Mouse (Mus musculus) G1E-ER4 (cell line): Measurements from ENCODE around the gene Chchd1. TPM values are rescaled to one million over a fixed set of nuclear protein-coding genes. Genes with fewer than 3 reads are reported as not detected.

ENCODE experiments used
- GATA1 ChIP-seq: IDR thresholded peaks from one replicate; pipeline ENCODE4 v1.8.0; 2012; ENCODE audit warnings: low read length, inconsistent platforms
- polyA plus RNA-seq: library from polyadenylated mRNA; stranded (reverse); fragments of >175 nt; gene quantifications from 2 replicates; pipeline ENCODE4 v1.2.3, GENCODE M21; 2012

The Chchd1 gene
- polyA plus RNA-seq, result 6.5 and 8.0 TPM in 2 replicates

DNA sequence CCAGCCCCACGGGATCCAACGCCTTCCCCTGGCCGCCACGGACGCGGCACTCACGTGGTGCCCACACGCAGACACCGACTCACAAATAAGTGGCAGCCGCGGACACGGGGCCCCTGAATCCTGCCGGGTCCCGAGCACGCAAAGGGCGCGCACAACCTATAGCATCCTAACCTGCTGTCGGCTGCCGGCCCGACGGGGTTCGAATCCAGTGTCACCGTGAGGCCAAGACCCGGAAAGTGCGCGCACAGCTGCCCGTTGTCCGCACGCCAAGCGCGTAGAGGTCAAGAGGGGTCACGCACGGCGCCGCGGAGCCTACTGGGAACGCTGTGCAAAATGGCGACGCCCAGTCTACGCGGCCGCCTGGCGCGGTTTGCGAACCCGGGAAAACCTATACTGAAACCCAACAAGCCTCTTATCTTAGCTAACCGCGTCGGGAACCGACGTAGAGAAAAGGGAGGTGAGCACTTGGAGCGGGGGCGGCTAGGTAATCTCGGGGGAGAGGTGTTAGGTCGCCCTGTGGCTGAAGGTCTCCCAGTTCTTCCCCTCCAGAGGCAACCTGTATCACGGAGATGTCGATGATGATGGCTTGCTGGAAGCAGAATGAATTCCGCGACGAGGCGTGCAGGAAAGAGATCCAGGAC lies at the start of gene Chchd1:
TSS of gene Chchd1 (plus strand) at position 266 of the 641 bp plus-strand sequence.
- no peak for TF ChIP-seq GATA1

DNA sequence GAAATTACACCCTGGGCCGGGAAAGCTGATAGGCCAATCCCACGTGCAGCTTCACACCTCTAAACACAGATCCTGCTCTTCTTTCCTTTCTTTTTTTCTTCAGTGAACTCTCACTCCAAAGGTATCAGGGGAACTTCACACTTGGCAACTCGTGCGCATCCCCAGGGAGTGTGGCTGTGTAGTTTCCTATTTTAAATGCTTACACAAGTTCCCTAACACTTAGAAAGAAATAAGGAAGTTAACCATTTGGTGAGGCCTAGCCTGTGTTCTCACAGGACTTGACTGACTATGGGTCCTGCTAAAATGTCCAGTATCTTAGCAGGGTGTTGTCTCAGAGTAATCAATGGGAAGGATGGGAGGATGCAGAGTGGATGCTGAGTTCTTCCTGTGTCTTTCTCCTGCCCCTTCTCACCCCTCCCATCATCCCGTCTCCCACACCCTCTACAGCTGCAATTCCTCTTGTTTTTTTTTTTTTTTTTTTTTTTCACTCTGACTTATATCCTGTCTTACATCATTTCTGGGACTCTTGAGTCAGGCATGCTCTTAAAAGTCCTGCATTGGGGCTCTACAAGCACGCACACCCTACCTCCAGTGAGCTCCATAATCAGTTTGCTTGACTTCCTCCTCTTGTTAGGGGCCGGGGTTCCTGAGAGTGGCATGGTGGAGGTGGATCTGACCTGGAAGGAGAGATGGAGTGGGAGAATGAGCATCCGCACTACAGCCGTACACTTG lies 48.0 kb upstream of the Chchd1 start:
- no peak for TF ChIP-seq GATA1

DNA sequence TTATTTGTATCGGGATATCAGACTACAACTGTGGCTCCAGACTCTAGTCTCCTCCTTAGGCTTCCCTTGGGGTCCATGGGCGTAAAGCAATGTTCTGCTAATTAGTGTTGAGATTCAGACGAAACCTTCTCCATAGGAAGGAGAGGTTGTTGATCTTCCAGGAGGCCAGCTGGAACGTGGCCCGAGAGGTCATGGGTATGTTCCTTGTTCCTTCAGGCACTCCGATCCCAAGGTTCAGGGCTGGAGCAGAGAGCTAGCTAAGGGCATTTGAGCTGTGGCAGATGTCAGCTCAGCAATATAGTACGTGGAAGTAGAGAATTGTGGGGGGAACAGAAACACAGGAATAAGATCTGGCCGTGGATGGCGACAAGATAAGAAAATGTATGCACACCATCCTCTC lies 47.1 kb upstream of the Chchd1 start:
- no peak for TF ChIP-seq GATA1

DNA sequence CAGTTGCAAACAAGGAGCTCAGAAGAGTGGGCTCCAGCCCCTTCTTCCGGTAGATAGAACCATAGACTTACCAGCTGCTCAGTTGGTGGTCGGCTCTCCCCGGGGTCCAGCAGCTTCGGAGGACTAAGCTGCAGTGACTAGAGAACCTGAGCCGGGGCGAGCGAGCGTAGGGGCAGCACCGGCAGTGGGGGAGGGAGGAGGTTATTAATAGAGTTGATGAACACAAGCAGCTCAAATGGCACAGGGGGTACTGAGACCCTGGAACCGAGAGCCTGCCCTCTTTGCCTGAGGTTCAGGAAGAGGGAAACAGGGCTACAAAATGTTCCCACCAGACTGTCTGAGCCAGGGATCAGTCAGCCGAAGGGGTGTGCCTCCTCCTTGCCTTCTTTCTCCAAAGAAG lies 46.4 kb upstream of the Chchd1 start, which contains the start of gene Myoz1:
TSS of gene Myoz1 (minus strand) at position 180 of the 400 bp plus-strand sequence.
- no peak for TF ChIP-seq GATA1

DNA sequence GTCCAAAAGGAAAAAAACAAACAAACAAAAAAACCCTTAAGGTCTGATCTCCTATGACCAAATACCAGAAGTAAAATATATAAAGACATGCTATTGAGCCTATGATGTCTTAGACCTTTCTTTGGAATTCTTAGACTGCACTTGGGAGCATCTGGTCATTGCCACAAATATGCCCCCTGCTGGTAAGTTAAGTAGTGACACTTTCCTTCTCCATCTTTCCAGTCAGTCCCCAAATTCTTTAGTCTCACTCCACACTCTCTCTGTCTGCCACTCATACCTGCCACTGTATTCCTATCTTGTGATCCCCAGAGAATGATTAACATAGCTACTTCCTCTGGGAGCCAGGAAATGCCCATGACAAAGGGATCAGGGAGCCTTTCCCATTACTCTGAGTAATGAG lies 44.5 kb upstream of the Chchd1 start:
- no peak for TF ChIP-seq GATA1

DNA sequence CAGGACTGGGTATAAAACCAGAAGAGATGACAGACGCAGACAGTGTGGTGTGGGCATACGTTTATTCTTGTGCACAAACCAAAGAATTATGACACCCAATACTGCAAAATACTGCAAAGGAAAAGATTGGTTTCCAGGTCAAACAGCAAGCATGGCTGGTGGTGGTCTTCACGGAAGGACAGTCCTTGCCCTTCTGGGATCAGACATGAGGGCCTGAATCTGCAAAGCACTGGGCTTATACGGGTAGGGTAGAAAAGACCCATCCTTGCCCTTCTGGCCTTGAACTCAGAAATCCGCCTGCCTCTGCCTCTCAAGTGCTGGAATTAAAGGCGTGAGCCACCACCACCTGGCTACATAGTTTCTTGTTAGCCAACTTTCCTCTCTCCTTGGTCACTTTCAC lies 43.9 kb upstream of the Chchd1 start:
- TF ChIP-seq GATA1, result no peak

DNA sequence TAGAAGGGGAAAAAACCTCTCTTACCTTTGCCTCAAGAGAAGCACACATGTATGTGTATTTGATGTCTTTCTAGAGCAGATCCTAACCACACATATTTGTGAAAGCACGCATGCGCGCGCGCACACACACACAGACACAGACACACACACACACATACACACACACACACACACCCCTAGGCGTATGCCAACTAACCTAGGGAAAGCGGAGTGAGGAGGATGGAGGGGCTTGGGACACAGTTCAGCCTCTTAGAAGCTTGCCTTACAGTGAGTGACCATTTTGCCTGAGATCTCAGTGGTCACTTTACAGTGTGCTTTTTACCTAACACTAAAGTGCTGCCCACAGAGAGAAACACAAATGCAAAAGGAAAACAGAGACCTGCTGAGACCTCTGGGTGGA lies 43.1 kb upstream of the Chchd1 start:
- no peak for TF ChIP-seq GATA1

DNA sequence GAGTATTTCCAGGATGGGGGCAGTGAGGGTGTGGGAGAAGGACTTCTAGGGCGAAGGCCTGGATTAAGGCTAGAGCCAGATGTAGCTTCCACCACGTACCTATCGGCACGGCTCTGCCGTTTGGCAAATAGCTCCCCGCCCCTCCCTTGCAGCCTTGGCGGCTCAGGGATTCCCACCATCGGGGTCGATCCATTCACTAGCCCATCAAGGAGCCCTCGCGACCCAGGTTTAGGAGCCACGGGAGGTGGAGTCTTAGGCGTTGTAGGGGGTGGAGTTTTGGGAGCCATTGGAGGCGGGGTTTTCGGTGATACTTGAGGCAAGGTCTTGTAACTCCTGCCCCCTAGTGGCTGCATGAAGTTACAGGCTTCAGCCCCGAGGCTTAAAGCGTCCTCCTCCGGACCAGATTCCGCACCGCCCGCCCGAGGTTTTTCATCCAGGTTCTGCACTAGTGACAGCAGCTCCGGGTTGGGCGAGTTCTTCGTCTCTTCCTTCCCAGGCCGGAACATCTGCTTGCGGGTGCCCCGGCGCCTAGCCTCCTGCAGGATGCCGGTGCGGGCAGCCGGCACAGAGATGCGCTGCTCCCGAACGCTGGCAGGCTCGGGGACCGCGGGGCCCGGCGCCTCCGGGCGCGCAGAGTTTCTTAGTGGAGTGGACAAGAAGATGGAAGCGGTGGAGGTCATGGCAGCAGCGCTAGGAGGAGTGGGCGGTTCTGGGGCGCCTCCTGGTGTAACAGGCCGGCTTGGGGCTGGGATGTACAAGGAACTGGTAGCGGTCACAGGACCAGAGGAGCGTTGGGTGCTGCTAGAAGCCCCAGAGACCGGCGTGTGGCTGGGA lies 41.8 kb upstream of the Chchd1 start:
- TF ChIP-seq GATA1, result no peak

DNA sequence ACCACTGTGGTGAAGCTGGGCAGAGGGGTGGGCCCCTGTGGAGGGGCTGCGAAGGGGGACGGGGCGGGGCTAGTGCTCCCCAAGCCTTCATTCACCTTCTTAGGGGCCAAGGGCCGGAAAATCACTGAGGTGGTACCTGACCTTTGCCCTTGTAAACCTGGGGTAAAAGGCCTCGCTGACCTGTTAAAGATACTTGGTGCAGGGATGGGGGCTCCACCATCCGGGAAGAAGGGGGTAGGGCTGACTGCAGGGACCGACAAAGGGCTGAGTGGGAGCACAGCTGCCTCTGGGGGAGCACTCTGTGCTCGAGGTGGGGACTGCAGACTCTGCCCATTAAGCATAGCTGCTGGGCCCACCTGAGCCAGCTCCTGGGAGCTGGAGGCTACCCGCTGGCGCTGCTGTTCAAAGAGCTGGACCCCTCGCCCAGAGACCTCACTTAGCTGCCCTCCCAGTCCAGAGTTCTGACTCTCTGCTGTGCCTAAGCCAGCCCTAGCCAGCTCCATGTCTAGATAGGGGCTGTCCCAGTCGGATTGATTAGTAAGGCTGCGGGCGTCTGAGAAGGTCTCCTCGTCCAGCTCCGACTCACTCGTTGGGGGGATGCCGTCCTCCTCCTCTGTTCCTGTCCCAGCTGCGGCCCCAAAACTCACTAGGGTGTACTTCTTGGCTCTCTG lies 41.0 kb upstream of the Chchd1 start:
- no peak for TF ChIP-seq GATA1

DNA sequence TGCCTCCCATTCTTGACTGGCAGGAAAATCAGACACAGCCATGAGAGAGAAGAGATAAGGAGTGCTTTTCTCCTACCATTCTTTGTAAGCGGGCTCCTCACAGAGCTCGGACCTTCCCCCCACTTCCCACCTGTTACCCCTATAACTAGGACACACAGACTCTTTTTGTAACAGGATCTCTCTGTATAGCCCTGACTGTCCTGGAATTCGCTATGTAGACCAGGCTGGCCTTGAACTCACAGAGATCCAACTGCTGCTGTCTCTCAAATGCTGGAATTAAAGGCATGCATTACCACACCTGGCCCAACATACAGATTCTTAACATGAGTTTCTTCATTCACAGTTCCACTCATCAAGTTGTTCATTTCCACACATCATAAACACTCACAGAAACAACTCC lies 40.1 kb upstream of the Chchd1 start:
- TF ChIP-seq GATA1, result no peak

DNA sequence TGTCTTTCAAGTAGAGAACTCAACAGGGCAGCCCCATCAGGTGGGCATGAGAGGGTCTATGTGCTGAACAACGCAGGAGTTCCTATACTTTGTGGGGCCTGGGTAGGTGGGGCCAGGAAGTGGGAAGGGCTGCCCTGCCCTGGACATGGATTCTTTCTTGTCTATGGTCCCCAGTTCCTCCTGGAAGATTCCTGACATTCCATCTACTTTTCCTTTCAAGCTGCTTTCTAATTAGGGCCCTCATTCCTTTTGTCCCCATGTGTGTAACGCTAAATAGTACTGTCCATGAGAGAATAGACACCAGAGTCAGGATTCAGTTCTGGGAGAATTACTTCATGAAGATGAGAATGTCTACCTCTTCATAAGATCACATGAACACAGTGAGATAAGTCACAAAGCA lies 39.2 kb upstream of the Chchd1 start:
- TF ChIP-seq GATA1, result no peak

DNA sequence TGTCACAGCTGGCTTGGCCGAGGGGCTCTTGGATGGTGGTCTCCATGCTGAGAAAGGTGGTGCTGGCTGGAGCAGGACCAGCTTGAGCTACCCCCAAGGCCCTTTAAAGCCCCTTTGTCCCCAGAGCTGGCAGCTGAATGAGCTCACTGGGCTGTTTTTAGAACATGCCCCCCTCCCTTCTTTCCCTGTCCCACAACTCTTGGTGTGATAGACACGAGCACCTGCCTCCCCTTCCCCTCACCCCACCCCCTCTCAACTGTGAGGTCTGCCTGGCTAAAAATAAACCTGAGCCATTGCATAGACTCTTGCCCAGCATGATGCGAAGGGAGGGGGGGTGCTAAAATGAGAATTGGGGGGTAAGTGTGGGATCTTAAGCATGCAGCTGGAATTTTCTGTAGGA lies 38.4 kb upstream of the Chchd1 start:
- no peak for TF ChIP-seq GATA1

DNA sequence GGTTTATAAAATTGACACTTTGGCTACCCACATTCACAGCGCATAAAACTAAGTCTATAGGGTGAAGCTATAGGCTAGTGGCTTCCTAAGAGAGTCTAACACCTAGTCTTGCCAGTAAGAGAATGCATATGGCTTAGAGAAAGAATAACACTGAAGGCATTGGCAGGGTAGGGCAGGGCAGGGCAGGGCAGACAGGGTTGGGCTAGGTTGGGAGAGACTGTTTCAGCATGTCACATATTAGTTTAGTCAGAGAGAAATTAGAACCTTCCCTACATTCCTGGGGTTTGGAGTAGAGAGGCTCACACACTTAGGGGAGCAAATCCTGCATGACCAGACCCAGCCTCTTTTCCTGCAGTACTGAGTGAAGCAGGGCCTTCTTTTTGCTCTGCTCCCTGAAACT lies 35.3 kb upstream of the Chchd1 start:
- TF ChIP-seq GATA1, result no peak

DNA sequence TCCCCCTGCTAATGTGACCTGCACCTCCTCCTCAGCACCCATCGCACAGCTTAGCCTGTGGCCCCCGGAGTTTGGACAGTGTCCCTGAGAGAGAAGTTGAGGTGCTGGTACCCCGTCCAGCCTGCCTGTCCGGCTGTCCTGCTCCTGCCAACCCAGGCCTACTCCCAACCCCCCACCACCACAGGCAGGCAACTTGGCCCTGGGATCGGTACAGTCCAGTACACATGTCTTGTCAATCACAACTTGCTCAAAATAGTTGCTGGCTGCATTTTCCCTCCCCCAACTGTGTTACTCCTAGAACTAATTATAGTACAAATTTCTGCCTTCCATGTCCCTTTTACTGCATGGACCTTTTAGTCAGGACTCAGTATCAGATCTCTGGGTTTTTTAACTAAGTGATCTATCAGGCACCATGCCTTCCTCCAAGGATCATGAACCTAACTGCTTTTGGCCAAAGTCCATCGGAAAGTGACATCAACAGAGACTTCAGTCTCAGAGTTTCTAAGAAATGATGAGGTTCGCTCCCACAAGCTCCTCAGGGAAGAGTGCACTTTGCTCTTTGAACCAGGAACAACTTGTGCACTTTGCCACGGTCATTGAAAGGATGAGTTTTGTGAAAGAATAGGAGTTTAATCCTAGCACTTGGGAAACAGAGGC lies 34.5 kb upstream of the Chchd1 start, which contains the start of gene Synpo2l:
TSS of gene Synpo2l (minus strand) at position 201 of the 657 bp plus-strand sequence.
- TF ChIP-seq GATA1, result no peak

DNA sequence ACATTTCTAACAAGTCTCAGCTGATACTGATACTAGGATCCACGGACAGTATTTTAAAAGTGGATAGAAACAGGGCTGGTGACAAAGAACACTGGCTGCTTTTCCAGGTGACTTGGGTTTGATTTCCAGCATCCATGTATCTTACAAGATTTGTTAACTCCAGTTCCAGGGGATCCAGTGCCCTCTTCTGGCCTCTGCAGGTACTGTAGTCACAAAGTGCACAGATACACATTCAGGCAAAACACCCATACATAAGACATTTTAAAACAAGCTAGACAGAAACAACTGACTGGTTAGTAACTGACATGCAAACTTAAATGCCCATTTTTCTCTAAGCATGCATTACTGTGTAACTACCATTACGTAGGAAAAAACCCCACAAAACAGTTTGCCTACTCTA lies 29.8 kb upstream of the Chchd1 start:
- TF ChIP-seq GATA1, result no peak
